Mouse (Mus musculus) hematopoietic stem cell, adult 5-6 weeks (primary cell): ENCODE data around the gene 2410004B18Rik. TPM values are rescaled to one million over a fixed set of nuclear protein-coding genes. Genes with fewer than 3 reads are reported as not detected.
"Not testable (repeated sequence)": the region's sequence is repeated elsewhere in the genome, so short reads cannot be mapped to it uniquely, and the experiment has no call there.

Experiments used
- ATAC-seq, 2 experiments: fragments of 125-278 bp in 1 of 2; replicated peaks in 1 of 2; 2 replicates each; pipeline ENCODE4 v1.8.0; 2016 to 2017; ENCODE audit warnings: inconsistent platforms in 2 of 2, mild to moderate bottlenecking in 2 of 2, moderate number of reproducible peaks in 2 of 2, low read depth in 1 of 2, moderate TSS enrichment in 1 of 2; ENCODE audit not compliant: low FRiP score in 2 of 2, poor library complexity in 2 of 2, severe bottlenecking in 2 of 2, insufficient read depth in 1 of 2, low TSS enrichment in 1 of 2
- total RNA-seq: library from RNA; stranded (forward); fragments of 172-1452, 232-1000 nt; gene quantifications from 2 replicates; pipeline ENCODE4 v1.2.3, GENCODE M21; 2017

Gene 2410004B18Rik
- 16.6 and 39.2 TPM in 2 replicates for total RNA-seq

DNA sequence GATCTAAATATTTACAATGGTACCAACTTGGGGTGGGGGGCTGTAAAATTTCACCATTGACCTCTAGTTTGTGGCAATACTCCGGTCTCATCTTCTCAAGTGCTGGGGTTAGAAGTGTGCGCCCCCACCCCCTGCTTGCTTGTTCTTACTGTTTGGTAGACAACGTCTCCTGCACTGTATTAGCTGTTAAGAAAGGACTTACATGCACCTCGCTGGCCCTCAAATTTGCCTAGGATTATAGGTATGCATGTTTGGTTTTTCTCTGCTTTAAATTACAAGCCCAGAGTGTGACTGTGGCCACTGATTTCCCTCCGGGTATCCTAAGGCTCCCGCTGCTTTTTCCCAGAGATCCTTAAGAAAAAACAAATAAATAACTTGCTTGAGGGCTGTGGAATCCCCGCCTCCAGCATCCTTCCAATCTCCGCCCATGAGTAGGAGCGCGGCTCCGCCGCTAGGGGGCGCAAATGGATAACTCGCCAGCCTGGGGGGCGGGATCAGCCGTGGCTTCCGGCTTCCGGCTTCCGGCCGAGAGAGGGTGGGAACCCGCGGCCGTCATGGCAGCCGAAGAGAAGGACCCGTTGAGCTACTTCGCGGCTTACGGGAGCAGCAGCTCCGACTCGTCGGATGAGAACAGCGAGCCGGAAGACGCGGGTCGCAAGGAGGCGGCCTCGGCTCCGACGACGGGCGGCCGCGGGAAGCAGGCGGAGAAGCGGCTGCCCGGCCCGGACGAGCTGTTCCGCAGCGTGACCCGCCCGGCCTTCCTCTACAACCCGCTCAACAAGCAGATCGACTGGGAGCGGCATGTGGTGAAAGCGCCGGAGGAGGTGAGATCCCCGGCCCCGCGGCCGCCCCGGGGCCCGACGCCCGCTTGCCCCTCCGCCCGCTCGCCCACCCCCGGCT, at the start of gene 2410004B18Rik:
Gene 2410004B18Rik, plus strand, starts transcription at position 510 of the 900 bp plus-strand sequence.
- ATAC-seq = peak; percentile 84 to 88

DNA sequence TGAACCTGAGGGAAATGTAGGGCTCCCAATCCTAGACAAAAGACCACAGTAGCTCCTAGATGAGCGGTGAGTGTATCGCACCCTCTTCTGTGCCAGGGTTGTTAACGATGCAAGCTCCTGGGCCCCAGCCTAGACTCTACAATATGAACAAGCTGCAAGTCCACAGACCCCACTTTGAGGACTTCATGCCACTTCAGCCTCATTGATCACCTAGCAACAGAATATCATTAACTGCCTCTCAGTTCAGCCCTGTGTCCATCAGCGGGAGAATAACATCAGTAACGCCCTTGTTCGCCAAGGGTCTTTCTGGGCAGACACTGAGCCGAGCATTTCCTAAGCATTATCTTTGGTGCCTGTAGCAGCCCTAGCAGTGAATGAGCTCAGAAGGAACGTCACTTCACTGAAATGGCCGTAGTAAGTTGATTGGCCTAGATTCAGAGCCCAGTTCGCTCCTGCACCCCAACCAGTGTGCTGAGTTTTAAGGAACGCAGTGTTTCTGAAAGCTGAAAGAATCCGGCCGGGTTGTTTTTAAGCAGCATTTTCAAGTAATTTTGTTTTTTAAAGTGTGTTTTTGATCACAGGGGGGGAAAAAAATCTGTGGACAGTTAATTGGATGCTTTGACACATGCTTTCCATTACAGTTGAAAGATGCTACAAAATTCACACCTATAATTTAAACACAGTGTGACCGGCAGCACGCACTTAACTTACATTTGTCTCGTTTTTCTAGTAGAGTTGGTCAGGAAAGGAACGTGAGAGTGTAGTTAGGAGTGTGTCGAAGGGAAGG, 47.3 kb upstream of the 2410004B18Rik start:
- ATAC-seq = no peak

DNA sequence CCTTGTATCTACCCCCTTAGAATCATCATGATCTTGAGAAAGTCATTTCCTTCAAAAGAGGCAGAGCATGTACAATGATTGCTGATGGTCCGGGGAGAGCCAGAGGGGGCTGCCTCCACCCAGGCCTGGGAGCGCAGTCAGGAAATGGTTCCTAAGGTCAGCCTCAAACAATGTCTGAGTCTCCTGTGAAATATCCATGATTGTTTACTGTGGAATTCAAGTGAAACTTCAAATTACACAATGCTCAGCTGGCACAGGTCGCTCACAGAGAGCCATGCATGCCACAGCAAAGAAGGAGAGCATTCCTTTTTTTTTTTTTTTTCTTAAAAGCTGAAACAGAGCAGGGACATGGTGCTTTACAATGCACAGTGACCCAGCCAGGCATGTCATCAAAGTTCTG, 45.4 kb upstream of the 2410004B18Rik start:
- no peak for ATAC-seq

DNA sequence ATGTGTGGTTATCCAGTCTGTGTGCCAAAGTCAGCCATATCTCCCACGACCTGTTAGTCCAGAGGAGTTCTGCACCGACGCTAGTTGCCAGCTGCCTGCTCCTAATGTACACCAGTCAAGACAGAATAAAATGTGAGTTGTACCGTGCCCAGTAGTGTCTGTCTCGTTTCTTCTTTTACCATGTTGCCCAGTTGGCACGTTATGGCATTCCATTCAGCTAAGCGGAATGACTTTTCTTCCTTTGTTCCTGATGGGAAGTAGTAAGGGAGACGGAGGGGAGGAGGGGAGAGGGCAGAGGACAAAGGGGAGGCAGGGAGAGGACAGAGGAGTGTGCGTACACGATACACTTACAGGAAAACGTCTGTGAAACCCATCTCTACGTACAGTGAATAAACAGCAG, 43.7 kb upstream of the 2410004B18Rik start:
- ATAC-seq = no peak

DNA sequence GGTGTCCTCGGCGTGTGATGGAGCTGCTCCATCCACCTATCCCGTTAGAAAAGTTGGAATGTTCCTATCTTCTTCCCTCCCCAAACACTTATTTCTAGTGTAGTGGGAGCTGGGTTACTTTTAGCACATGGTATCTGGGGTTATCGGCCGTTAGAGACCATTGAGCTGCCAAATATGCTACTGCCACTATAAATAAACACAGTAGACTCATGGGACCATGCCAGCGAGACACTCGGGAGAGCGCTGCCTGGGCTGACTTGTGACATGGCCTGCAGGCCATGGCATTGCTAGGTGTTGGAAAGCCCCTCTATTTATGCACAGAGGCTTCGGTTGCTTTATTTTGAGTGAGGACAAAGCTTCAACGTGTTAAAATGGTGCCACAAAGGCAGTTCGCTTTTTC, 40.1 kb upstream of the 2410004B18Rik start:
- no peak for ATAC-seq

DNA sequence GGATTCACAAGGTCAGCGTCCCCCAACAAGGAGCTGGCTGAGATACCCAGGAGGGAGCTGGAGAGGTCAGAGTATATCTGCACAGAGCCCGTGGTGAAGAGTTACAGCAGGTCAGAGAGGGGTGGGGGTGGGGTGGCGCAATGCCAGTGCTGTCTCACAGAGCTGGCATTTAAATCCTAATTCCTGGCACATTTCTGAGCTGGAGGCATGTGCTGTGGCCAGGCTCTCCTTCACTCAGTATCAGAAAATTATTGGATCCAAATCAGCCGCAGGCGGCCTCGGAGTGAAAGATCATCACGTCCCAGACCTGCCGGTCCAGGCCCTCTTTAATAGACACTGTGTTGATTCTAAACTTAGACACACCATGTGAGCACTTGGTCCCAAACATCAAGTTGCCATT, 38.0 kb upstream of the 2410004B18Rik start:
- no peak for ATAC-seq

DNA sequence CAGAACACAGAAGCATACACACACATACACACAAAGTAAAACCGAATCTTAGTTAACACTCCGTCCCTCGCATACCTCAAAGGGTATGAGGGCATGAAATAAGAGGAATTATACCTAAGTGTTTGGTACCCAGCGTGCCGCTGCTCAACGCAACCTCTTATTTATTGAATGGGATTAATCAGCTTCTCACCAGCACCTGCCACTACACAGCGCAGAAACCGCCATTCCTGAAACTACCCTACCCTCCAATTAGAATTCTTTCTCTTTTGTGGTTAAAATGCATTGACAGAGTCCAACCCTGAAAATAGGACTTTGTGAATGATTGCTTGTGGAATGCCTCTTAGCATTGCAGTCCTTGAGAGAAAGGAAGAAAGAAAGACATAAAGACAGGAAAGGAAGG, 34.3 kb upstream of the 2410004B18Rik start:
- ATAC-seq = no peak

DNA sequence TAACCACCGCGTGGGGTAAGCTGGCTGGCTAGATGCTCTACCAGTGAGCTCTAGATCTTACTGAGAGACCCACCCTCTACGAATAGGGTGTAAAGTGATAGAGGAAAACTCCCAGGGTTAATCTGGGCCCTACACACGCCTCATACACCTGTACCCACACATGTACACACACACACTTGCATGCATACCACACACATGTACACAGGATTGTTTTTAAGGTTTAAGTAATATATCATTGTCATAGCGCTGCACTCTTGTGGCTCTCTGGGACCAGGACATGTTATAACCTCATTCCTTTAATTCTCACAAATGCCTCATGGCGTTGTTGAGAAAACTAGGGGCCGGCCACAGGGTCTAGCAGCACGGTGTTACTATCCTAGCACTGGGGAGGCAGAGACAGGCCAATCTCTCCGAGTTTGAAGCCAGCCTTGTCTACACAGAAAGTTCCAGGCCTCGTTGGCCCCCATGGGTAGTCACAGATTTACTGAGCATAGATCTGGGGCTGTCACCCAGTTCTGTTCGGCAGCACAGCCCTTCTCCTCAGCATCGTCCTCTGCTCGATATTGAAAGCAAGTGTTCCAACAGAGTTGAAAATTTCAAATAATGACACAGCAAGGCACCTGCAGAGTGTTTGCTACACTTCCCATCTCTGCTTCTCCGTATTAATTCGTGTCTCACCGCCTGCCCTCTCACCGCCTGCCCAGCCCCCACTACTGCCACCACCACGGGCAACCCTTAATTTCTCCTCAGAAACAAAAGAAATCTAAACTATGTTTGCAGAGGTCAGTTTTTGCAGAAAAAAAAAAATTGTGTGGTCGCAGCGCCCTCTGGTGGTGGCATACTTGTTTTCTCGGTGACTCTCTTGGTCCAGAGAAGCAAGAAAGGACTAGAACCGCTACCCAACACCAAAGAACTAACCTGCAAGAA, 32.7 kb upstream of the 2410004B18Rik start:
- peak; percentile 17 to 58; a peak in 2 of 4 replicates for ATAC-seq

DNA sequence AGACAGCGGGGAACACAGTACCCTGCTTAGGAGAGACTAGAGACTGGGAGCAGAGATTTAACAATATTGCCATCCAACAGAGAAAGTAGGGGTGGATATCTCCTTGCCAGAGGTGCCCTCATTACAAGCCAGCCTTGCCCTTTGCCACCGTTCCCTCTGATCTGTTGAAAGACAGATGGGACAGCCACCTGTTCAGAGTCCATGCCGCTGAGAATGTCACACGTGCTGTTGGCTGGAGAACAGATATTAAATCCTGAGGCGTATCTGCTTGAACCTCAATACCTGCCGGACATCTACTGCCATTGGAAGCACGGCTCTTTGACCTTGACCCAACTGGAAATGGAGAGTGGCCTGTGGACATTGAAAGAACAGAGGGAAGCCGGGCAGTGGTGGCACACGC, 31.2 kb upstream of the 2410004B18Rik start:
- ATAC-seq = no peak

DNA sequence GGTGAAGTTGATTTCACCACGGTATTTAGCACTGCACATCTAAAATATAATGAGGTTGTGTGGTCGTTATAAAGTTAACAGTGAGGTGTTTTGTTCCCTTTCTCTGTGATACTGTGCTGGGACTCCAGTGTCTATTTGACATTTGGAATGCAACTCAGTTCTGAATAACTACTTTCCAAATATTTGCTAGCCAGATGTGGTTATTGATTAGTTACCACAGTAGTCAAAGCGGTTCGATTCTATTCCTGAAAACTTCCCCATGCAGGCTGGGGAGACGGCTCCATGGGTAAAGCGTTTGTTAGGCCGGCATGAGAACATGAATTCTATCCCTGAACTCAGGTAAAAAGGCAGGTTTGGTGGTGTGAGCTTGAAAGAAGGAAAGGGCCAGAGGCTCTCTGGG, 25.3 kb upstream of the 2410004B18Rik start:
- ATAC-seq = no peak

DNA sequence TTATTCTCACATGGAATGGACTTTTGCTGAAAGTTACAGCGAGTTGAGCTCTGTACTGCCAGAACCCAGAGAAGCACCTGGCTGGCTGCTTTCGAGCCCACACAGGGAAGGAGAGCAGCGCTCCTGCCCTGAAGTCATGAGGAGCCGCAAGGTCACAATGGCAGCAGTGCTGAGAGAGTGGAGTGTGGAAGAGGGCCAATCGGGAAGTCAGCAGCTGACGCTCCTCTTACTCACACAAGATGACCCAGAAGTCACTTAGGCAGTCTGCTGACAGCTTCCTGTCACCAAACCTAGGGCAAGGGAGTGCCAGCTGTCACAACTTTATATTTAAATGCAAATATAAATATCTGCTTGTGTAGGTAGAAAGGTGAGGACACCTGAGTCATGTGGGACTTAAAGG, 24.6 kb upstream of the 2410004B18Rik start:
- ATAC-seq = no peak

DNA sequence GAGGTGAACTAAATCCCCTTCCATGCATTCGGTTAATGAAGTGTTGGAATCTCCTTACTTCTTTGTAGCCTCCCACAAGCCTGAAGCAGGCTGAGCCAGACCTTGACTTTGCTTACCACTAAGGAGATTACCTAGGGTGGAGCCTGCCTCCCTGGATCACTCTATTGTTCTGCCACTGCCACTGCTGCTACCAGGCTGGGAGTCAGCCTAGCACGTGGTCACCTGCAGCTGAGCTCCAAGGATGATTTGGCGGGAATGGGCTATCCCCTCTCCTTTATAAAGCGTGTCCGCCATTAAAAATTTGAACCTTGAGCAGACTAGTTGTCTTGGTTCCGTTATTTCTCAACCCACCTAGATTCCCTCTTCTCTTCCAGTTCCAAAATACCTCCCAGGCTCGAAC, 23.9 kb upstream of the 2410004B18Rik start:
- not testable (repeated sequence) for ATAC-seq

DNA sequence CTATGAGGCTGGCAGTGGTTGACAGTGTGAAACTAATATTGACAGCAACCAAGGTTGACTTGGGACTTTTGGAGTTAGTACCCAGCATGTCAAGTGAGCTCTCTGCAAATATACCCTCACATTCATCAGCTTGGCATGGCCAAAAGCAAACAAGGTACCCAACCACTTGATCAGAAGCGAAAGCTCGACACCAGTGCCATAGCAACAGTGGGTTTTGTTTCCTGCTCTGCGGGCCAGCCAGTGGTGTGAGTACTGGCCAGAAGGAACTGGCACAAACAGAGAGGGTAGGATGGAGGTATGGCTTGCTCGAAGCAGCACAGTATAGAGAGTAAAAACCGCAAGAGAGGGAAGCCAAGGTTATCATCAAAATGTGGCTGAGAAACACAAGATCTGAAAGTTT, 21.4 kb upstream of the 2410004B18Rik start:
- no peak for ATAC-seq

DNA sequence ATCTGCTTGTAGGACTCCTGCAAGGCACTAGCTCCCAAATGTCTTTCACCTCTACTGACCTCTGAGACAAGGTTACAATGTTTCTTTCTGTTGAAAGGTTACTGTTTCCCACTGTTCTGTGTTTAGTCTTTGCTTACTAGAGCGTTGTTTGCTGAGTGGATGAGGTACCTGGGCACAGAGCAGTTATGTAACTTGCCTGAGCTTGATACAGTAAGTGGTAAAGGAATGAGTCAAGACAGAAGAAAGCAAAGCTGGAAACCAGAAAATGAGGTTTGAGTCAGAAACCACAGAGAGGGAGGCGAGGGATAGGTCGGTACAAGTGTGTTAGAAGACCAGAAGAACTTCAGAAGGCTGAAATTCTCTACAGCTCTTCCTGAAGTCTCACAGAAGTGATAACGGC, 21.0 kb upstream of the 2410004B18Rik start:
- ATAC-seq = no peak

DNA sequence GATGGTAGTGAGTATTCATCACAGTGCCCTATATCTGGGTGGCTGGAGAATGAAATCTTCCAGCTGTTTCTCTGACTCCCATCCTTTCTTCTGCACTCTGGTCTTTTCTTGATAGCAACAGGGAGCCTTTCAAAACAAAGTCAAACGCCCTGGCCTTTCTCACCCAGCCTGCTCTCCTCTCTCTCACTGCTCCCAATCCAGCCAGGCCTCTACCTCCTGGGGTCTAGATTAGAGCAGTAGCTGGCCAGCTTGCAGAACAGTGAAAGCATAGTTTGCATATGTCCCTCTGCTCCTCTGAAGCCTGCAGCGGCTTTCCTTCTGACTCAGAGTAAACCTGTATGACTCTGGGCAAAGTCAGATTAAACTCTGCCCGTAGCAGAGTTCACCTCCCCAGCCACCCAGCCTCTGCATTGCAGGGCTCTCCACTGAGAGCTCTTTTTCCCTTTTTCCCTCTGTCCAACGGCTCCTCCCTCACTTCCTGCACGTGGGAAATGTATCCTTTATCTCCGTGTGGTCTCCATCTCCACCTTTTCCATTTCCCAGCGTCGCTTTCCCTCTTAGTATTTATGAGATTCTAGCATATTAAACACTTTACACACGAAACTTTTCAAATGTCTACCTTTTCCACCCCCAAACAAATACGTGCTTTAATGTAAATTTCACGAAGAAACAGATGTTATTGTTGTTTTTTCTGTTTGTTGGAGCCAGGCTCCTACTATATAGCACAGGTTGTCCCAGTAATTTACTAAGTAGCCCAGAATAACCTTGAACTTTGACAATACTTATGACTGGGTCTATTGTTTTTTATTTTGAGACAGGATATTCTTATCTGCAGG, 15.6 kb upstream of the 2410004B18Rik start, which contains the start of gene Bcl10:
Gene Bcl10, plus strand, starts transcription at position 786 of the 836 bp plus-strand sequence.
- no peak for ATAC-seq

DNA sequence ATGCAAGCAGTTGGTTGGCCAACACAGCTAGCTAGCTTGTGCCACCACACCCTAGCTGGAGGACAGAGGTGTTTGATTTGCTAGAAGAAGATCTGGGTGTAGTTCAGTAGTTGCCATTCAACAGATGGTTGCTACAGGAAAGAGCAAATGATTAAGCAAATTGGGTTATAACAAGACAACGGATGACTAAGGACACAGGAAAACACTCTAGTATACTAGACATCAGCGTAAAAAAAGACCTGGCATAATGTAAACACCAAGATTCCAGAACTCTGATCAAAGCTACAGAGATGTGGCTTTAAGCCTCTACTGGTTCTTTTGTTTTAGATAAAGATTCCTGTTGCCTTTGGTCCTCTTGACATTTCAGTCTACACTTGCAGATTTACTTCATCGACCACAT, 14.8 kb upstream of the 2410004B18Rik start:
- ATAC-seq = no peak
